ENCODE assay signal across 13 mouse cellular contexts in genomic region chr2:7310129-7310839, GRCm38 (mm10).
DNase-seq lines count a peak whose midpoint lies in the region; ATAC-seq and TF ChIP-seq lines count a peak whose summit lies in the region.
"Had no signal": no experiment of that assay in that cellular context is flagged by ENCODE, and none has a peak within 500 bp of the region (broad histone marks: within the 10 kb centered on the region; RNA-seq: fewer than 3 reads in every experiment).

No protein-coding gene starts in this region.

- TF ChIP-seq POLR2A in olfactory bulb, adult 2 months (IDR thresholded peaks at IDR 0.05; ENCODE audit: insufficient read depth, low read depth, low read length) = no peak
- no peak for TF ChIP-seq POLR2A in thymus, adult 2 months (IDR thresholded peaks at IDR 0.05; ENCODE audit: control insufficient read depth, extremely low read depth, insufficient read depth, low read length, poor library complexity)

- 31% methylated on average over 2 of the region's 2 CpGs for WGBS in embryonic facial prominence, embryonic 14.5 days
- WGBS in hindbrain, postnatal 0 days = 17% methylated on average over 2 of the region's 2 CpGs
- WGBS in olfactory bulb, adult 2 months = 12% methylated on average over 2 of the region's 2 CpGs
- 68% methylated on average over 2 of the region's 2 CpGs for WGBS in thymus, adult 2 months
- WGBS in lung, postnatal 0 days = 52% methylated on average over 2 of the region's 2 CpGs

- peak; percentile 49 for TF ChIP-seq CTCF in hindbrain, postnatal 0 days (IDR thresholded peaks at IDR 0.05; ENCODE audit: low read depth)
- TF ChIP-seq CTCF in olfactory bulb, adult 2 months (IDR thresholded peaks at IDR 0.05; ENCODE audit: insufficient read depth, low read depth, low read length) = no peak
- TF ChIP-seq CTCF in thymus, adult 2 months (IDR thresholded peaks at IDR 0.05; ENCODE audit: borderline replicate concordance, control insufficient read depth, extremely low read depth, insufficient read depth, low read length, poor library complexity) = no peak
- no peak for TF ChIP-seq CTCF in lung, postnatal 0 days (IDR thresholded peaks at IDR 0.05)

- peak; percentile 75 for ATAC-seq in embryonic facial prominence, embryonic 14.5 days (ENCODE audit: low read depth)
- peak; percentile 70 for ATAC-seq in hindbrain, postnatal 0 days
- no peak for ATAC-seq in lung, postnatal 0 days
- ATAC-seq: CD4-positive, CD25-positive, alpha-beta regulatory T cell, adult 4 months had no signal

- no peak for TF ChIP-seq EP300 in lung, postnatal 0 days (IDR thresholded peaks at IDR 0.05)

- H3K9me3 ChIP-seq in embryonic facial prominence, embryonic 14.5 days (ENCODE audit: control insufficient read depth, low read length) = no peaks in the 10 kb centered on the region
- no peaks in the 10 kb centered on the region for H3K9me3 ChIP-seq in hindbrain, postnatal 0 days (ENCODE audit: low read length)
- H3K9me3 ChIP-seq in lung, postnatal 0 days (ENCODE audit: low read length) = no peaks in the 10 kb centered on the region
- H3K9me3 ChIP-seq: embryonic facial prominence, embryonic 13.5 days; limb, embryonic 15.5 days had no signal

- no peaks in the 10 kb centered on the region for H3K4me1 ChIP-seq in embryonic facial prominence, embryonic 14.5 days (ENCODE audit: control insufficient read depth, insufficient read depth, low read length)
- peaks cover 10% of the 10 kb centered on the region; the same call in 1 of the 2 replicates for H3K4me1 ChIP-seq in hindbrain, postnatal 0 days (ENCODE audit: insufficient read depth, low read length)
- no peaks in the 10 kb centered on the region for H3K4me1 ChIP-seq in olfactory bulb, adult 2 months (ENCODE audit: control insufficient read depth, insufficient read depth, low read length)
- no peaks in the 10 kb centered on the region for H3K4me1 ChIP-seq in thymus, adult 2 months (replicated peaks; ENCODE audit: control insufficient read depth, insufficient read depth, low read length)
- H3K4me1 ChIP-seq in lung, postnatal 0 days (ENCODE audit: insufficient read depth, low read depth, low read length) = no peaks in the 10 kb centered on the region
- H3K4me1 ChIP-seq: embryonic facial prominence, embryonic 13.5 days; limb, embryonic 15.5 days had no signal

- intact Hi-C loops in left cerebral cortex, postnatal 36 days (cut with DNase I) = no loop called here

- no peak overlapping the region for H3K4me3 ChIP-seq in embryonic facial prominence, embryonic 14.5 days (ENCODE audit: low read depth, low read length)
- no peak overlapping the region for H3K4me3 ChIP-seq in hindbrain, postnatal 0 days (ENCODE audit: low read length)
- no peak overlapping the region for H3K4me3 ChIP-seq in olfactory bulb, adult 2 months (ENCODE audit: insufficient read depth, low read depth, low read length)
- no peak overlapping the region for H3K4me3 ChIP-seq in thymus, adult 2 months (ENCODE audit: control insufficient read depth, insufficient read depth, low read length)
- no peak overlapping the region for H3K4me3 ChIP-seq in lung, postnatal 0 days (ENCODE audit: low read depth, low read length)
- H3K4me3 ChIP-seq: embryonic facial prominence, embryonic 13.5 days; limb, embryonic 15.5 days had no signal

- no peaks in the 10 kb centered on the region for H3K27me3 ChIP-seq in embryonic facial prominence, embryonic 14.5 days (replicated peaks; ENCODE audit: control insufficient read depth, insufficient read depth, low read length)
- no peaks in the 10 kb centered on the region for H3K27me3 ChIP-seq in hindbrain, postnatal 0 days (ENCODE audit: insufficient read depth, low read length)
- no peaks in the 10 kb centered on the region for H3K27me3 ChIP-seq in thymus, adult 2 months (ENCODE audit: control insufficient read depth, insufficient read depth, low read length)
- no peaks in the 10 kb centered on the region for H3K27me3 ChIP-seq in lung, postnatal 0 days (replicated peaks; ENCODE audit: insufficient read depth, low read length)
- H3K27me3 ChIP-seq: embryonic facial prominence, embryonic 13.5 days; limb, embryonic 15.5 days had no signal

- no peaks in the 10 kb centered on the region for H3K36me3 ChIP-seq in embryonic facial prominence, embryonic 14.5 days (ENCODE audit: control insufficient read depth, insufficient read depth, low read length)
- H3K36me3 ChIP-seq in hindbrain, postnatal 0 days (ENCODE audit: insufficient read depth, low read length) = no peaks in the 10 kb centered on the region
- no peaks in the 10 kb centered on the region for H3K36me3 ChIP-seq in thymus, adult 2 months (ENCODE audit: control insufficient read depth, insufficient read depth, low read length)
- no peaks in the 10 kb centered on the region for H3K36me3 ChIP-seq in lung, postnatal 0 days (ENCODE audit: insufficient read depth, low read length)
- H3K36me3 ChIP-seq: embryonic facial prominence, embryonic 13.5 days; limb, embryonic 15.5 days had no signal

- no peak overlapping the region for H3K27ac ChIP-seq in embryonic facial prominence, embryonic 14.5 days (replicated peaks; ENCODE audit: low read depth, low read length)
- H3K27ac ChIP-seq in hindbrain, postnatal 0 days = no peak overlapping the region
- H3K27ac ChIP-seq in olfactory bulb, adult 2 months (ENCODE audit: insufficient read depth, low read depth, low read length) = peak overlapping the region; percentile 57
- H3K27ac ChIP-seq in thymus, adult 2 months (ENCODE audit: control insufficient read depth, insufficient read depth, low read length) = no peak overlapping the region
- H3K27ac ChIP-seq in lung, postnatal 0 days (ENCODE audit: low read length) = no peak overlapping the region
- H3K27ac ChIP-seq: embryonic facial prominence, embryonic 13.5 days; limb, embryonic 15.5 days had no signal

- H3K4me2 ChIP-seq in embryonic facial prominence, embryonic 14.5 days (ENCODE audit: low read depth, low read length) = no peak overlapping the region
- H3K4me2 ChIP-seq in hindbrain, postnatal 0 days (ENCODE audit: low read depth, low read length) = no peak overlapping the region
- H3K4me2 ChIP-seq in lung, postnatal 0 days (replicated peaks; ENCODE audit: low read depth, low read length) = no peak overlapping the region
- H3K4me2 ChIP-seq: embryonic facial prominence, embryonic 13.5 days; limb, embryonic 15.5 days had no signal

- no peak overlapping the region for H3K9ac ChIP-seq in embryonic facial prominence, embryonic 14.5 days (ENCODE audit: low read depth, low read length)
- no peak overlapping the region for H3K9ac ChIP-seq in hindbrain, postnatal 0 days (replicated peaks; ENCODE audit: low read length)
- no peak overlapping the region for H3K9ac ChIP-seq in lung, postnatal 0 days (replicated peaks; ENCODE audit: low read depth)
- H3K9ac ChIP-seq: embryonic facial prominence, embryonic 13.5 days; limb, embryonic 15.5 days had no signal

- DNase-seq in left cerebral cortex, adult 11 months (ENCODE audit: low spot score) = peak; percentile 49
- no peak for DNase-seq in left cerebral cortex, postnatal 36 days (ENCODE audit: low spot score in 2 of 2)
- DNase-seq in embryonic facial prominence, embryonic 14.5 days (ENCODE audit: low spot score) = peak; percentile 86
- DNase-seq in hindbrain, postnatal 0 days (ENCODE audit: low spot score) = peak; percentile 86
- no peak for DNase-seq in thymus, adult 2 months
- DNase-seq in lung, postnatal 0 days (ENCODE audit: low spot score) = no peak
- no peak for DNase-seq in adrenal gland, postnatal 14 days
- DNase-seq: adrenal gland, postnatal 36 days; kidney, adult 11 months had no signal

Comparison
In these comparisons a context has a peak if more than half of its experiments do, and no peak if none do; other contexts are left out.
1. DNase-seq: peak in left cerebral cortex, adult 11 months (single experiment), embryonic facial prominence, embryonic 14.5 days (single experiment) and hindbrain, postnatal 0 days (single experiment); none in left cerebral cortex, postnatal 36 days (0 of 2), thymus, adult 2 months (single experiment), lung, postnatal 0 days (single experiment) and adrenal gland, postnatal 14 days (single experiment).